Mouse (Mus musculus): Measurements from ENCODE around the gene Pex3.
"Not testable (repeated sequence)": the region's sequence is repeated elsewhere in the genome, so short reads cannot be mapped to it uniquely, and the experiment has no call there.

The Pex3 gene

GRCm38 (mm10) chr10:13534751-13535150 is 18.2 kb downstream of the Pex3 start:
- DNase-seq = no peak

GRCm38 (mm10) chr10:13528155-13528554 is 24.8 kb downstream of the Pex3 start:
- no peak for DNase-seq

GRCm38 (mm10) chr10:13521857-13522256 is 31.1 kb downstream of the Pex3 start:
- DNase-seq = no peak

GRCm38 (mm10) chr10:13502371-13502770 is 50.6 kb downstream of the Pex3 start:
- no peak for DNase-seq

- DNase-seq = not testable (repeated sequence)
Measured at GRCm38 (mm10) chr10:13501533-13501932, 51.4 kb downstream of the Pex3 start.

GRCm38 (mm10) chr10:13500938-13501496 is 51.9 kb downstream of the Pex3 start:
- peak; percentile 91 for DNase-seq

GRCm38 (mm10) chr10:13500473-13500872 is 52.5 kb downstream of the Pex3 start:
- DNase-seq = no peak

GRCm38 (mm10) chr10:13499331-13499730 is 53.6 kb downstream of the Pex3 start, which contains the start of gene Fuca2:
Gene Fuca2 (plus strand): TSS chr10:13499540.
- DNase-seq = no peak

- no peak for DNase-seq
Measured at GRCm38 (mm10) chr10:13496315-13496714, 56.6 kb downstream of the Pex3 start.

- DNase-seq = no peak
Measured at GRCm38 (mm10) chr10:13493978-13494686, 58.8 kb downstream of the Pex3 start.

- no peak for DNase-seq
Measured at GRCm38 (mm10) chr10:13489671-13490070, 63.3 kb downstream of the Pex3 start.

- DNase-seq = no peak
Measured at GRCm38 (mm10) chr10:13485958-13486357, 67.0 kb downstream of the Pex3 start.

- DNase-seq = no peak
Measured at GRCm38 (mm10) chr10:13479341-13479740, 73.6 kb downstream of the Pex3 start.

GRCm38 (mm10) chr10:13475121-13475520 is 77.8 kb downstream of the Pex3 start:
- no peak for DNase-seq

- DNase-seq = no peak
Measured at GRCm38 (mm10) chr10:13474568-13474955, 78.4 kb downstream of the Pex3 start.
